Mouse (Mus musculus): ENCODE data around the gene Jade1. TPM values are rescaled to one million over a fixed set of nuclear protein-coding genes. Genes with fewer than 3 reads are reported as not detected.

The Jade1 gene
- total and polyA plus RNA-seq, 3 experiments = 116 to 150 (median 134) TPM

DNA sequence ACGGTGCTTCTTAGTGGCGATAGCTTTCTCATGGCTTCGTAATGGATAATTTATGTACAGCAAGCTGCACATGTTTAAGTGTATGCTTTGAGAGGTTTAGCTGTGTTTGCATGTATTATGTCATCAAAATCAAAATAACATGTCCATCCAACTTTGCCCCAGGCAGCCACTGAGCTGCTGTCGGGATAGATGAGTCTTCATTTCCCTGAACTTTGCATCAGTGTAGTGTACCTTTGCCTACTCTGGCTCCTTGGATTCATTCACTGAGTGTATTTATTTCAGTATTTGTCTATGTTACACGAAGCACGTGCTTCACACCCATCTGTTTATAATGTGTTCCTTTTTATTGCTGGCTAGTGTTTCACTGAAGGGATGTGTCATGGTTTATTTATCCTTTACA, 30.8 kb downstream of the Jade1 start:
- H3K4me3 ChIP-seq (ENCODE audit: control insufficient read depth in 1 of 2, insufficient read depth in 1 of 2, low read depth in 2 of 2, low read length in 2 of 2) = no peak overlapping the region
- TF ChIP-seq BHLHE40 (IDR thresholded peaks at IDR 0.05; ENCODE audit: borderline replicate concordance, low read depth, low read length) = no peak
- no peak for TF ChIP-seq ETS1 (IDR thresholded peaks at IDR 0.05; ENCODE audit: low read depth, low read length)
- no peak for TF ChIP-seq MEF2A (IDR thresholded peaks at IDR 0.05; ENCODE audit: extremely low read depth, insufficient replicate concordance, low read depth, low read length, poor library complexity, severe bottlenecking)
- TF ChIP-seq NRF1 (IDR thresholded peaks at IDR 0.05; ENCODE audit: insufficient read depth, low read depth, low read length, poor library complexity, severe bottlenecking) = no peak
- no peak for TF ChIP-seq KAT2A (conservative IDR thresholded peaks at IDR 0.05; ENCODE audit: low read depth, low read length)
- no peak for TF ChIP-seq MAX (IDR thresholded peaks at IDR 0.05; ENCODE audit: low read length)
- TF ChIP-seq MXI1 (IDR thresholded peaks at IDR 0.05; ENCODE audit: low read depth, low read length) = no peak
- TF ChIP-seq RAD21 (IDR thresholded peaks at IDR 0.05; ENCODE audit: low read depth, low read length) = no peak
- no peak for TF ChIP-seq SMC3 (IDR thresholded peaks at IDR 0.05; ENCODE audit: low read depth, low read length)
- TF ChIP-seq SIN3A (IDR thresholded peaks at IDR 0.05; ENCODE audit: low read length) = no peak
- no peak for TF ChIP-seq TBP (IDR thresholded peaks at IDR 0.05; ENCODE audit: low read depth, low read length)
- no peak for TF ChIP-seq MAZ (IDR thresholded peaks at IDR 0.05; ENCODE audit: low read depth, low read length)
- TF ChIP-seq NELFE (IDR thresholded peaks at IDR 0.05; ENCODE audit: low read depth, low read length) = no peak
- no peak for TF ChIP-seq CHD1 (IDR thresholded peaks at IDR 0.05; ENCODE audit: low read depth, low read length)
- TF ChIP-seq E2F4 (IDR thresholded peaks at IDR 0.05; ENCODE audit: borderline replicate concordance, low read depth, low read length) = no peak
- TF ChIP-seq EP300 (IDR thresholded peaks at IDR 0.05; ENCODE audit: low read depth in 1 of 2, low read length in 2 of 2) = no peak
- no peak for TF ChIP-seq JUND (IDR thresholded peaks at IDR 0.05; ENCODE audit: low read depth, low read length)
- no peak for TF ChIP-seq MAFK (IDR thresholded peaks at IDR 0.05; ENCODE audit: borderline replicate concordance, low read depth, low read length)

DNA sequence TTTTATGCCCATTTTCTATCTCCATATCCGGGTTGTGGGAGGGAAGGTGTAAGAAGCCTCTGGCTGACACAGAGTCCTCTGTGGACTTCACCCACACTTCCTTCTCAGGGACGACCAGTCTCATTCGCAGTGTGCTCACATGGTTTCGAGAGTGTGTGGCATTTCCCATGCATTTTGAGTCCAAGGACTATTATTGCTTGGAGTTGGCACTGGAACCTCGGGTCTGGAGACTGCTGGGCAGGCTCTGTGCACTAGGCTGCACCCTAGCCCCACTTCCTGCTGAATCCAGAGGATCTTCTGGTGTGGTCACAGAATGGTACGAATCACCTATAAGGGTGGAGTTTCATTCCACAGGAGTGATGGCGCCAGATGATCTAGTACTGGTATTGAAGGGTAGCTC, 31.4 kb downstream of the Jade1 start:
- Histone ChIP-seq H3K79me2 (ENCODE audit: control insufficient read depth, insufficient read depth, low read length, poor library complexity) (peaks cover 74% of the 10 kb centered on the region), H3K9ac (ENCODE audit: control insufficient read depth, low read depth, low read length, poor library complexity, severe bottlenecking) (no peak overlapping the region), H3K9me3 (replicated peaks; ENCODE audit: insufficient read depth, low read length) (no peaks in the 10 kb centered on the region), H3K27me3 (ENCODE audit: control insufficient read depth in 1 of 2, insufficient read depth in 2 of 2, low read length in 2 of 2) (no peaks in the 10 kb centered on the region), H3K36me3 (ENCODE audit: control insufficient read depth in 1 of 2, insufficient read depth in 2 of 2, low read length in 2 of 2) (peaks cover 9 to 34% of the 10 kb centered on the region in 2 experiments), H3K4me1 (ENCODE audit: control insufficient read depth in 1 of 2, insufficient read depth in 2 of 2, low read length in 2 of 2) (no peaks in the 10 kb centered on the region), H3K27ac (ENCODE audit: control insufficient read depth, low read depth, low read length) (no peak overlapping the region), H3K4me3 (ENCODE audit: control insufficient read depth in 1 of 2, insufficient read depth in 1 of 2, low read depth in 2 of 2, low read length in 2 of 2) (no peak overlapping the region)
- no peak for DNase-seq (ENCODE audit: low read depth, low spot score)
- TF ChIP-seq BHLHE40 (IDR thresholded peaks at IDR 0.05; ENCODE audit: borderline replicate concordance, low read depth, low read length) (no peak), POLR2A (IDR thresholded peaks at IDR 0.05; ENCODE audit: control insufficient read depth in 1 of 2, insufficient read depth in 1 of 2, low read depth in 1 of 2, low read length in 2 of 2, poor library complexity in 1 of 2) (no peak), TCF12 (IDR thresholded peaks at IDR 0.05; ENCODE audit: low read depth, low read length) (no peak), RCOR1 (IDR thresholded peaks at IDR 0.05; ENCODE audit: low read depth, low read length) (no peak)

More for the DNA sequence above, 30.8 kb downstream of the Jade1 start:
- H3K27ac ChIP-seq (ENCODE audit: control insufficient read depth, low read depth, low read length) = no peak overlapping the region
- H3K36me3 ChIP-seq (ENCODE audit: control insufficient read depth in 1 of 2, insufficient read depth in 2 of 2, low read length in 2 of 2) = peaks cover 9 to 34% of the 10 kb centered on the region in 2 experiments
- H3K27me3 ChIP-seq (ENCODE audit: control insufficient read depth in 1 of 2, insufficient read depth in 2 of 2, low read length in 2 of 2) = no peaks in the 10 kb centered on the region
- H3K79me2 ChIP-seq (ENCODE audit: control insufficient read depth, insufficient read depth, low read length, poor library complexity) = peaks cover 80% of the 10 kb centered on the region
- no peak overlapping the region for H3K9ac ChIP-seq (ENCODE audit: control insufficient read depth, low read depth, low read length, poor library complexity, severe bottlenecking)
- H3K4me1 ChIP-seq (ENCODE audit: control insufficient read depth in 1 of 2, insufficient read depth in 2 of 2, low read length in 2 of 2) = peaks cover 0 to 3% of the 10 kb centered on the region in 2 experiments; a peak in 1 of 4 replicates
- no peaks in the 10 kb centered on the region for H3K9me3 ChIP-seq (replicated peaks; ENCODE audit: insufficient read depth, low read length)
- no peak for DNase-seq (ENCODE audit: low read depth, low spot score)
